Mouse (Mus musculus) right cerebral cortex, postnatal 25 days (tissue): Measurements from ENCODE around the gene Tbc1d9.
"Not testable (repeated sequence)": the region's sequence is repeated elsewhere in the genome, so short reads cannot be mapped to it uniquely, and the experiment has no call there.

Experiments
- DNase-seq: peaks from one replicate; pipeline ENCODE4 v3.0.0; 2022

Tbc1d9 gene

DNA sequence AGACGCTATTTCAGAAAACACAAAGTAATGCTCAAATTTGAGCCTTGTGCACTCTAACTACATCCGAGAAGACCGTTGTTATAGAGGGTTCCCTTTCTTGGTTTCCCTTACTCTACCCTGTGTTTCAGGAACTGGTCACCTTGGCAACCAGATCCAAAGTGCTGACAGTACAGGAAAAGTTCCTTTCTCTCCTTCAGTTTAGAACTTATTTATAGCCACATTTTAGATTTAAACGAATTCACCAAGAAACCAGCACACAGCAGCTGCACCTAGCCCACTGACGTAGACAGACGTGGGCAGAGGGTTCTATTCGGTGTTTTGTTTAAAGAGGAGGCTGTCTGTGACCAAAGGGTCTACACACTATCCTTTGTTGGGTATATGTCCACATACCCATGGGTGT lies 79.0 kb downstream of the Tbc1d9 start:
- peak; percentile 35 for DNase-seq

- DNase-seq = no peak
Measured at GRCm38 (mm10) chr8:83250858-83251257, 85.7 kb downstream of the Tbc1d9 start.

DNA sequence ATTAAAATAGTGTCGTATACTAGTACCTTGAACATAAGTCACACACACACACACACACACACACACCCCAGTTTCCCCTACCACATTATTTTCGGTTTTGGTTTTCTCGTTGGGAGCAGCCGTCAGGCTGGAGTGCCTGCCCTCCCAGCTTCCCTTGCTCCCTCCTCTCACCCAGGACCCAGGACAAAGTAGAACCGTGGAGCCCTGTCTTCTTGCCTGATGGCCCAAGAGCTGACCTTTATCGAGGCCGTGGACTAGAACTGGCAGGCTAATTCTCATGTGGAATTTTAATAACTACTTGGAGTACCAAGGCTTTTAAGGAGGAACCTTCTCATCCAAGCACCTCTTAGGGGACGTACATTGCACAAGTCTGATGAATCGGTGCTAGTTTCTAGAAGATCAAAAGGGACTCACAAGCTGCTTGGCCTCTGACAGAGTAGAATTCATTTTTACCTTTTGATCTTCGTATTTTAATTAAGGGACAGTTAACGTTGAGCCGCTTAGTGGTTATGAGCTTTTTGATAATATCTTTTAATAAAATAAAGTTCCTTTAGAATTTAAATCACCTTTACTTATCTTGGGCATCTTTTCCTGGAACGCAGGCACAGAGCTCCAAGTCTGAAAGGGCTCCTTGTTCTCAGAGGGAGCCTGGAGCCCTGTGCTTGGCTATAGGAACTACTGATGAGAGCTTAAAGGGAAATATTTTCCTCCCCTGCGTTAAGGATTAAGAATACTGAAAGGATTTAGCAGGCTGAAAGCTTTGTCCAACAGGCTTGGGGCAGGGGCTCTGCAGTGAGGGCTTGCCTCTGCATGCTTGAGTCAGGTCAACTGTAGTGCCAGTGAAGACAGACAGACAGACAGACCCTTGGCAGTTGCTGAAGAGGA lies 86.5 kb downstream of the Tbc1d9 start:
- DNase-seq = no peak

DNA sequence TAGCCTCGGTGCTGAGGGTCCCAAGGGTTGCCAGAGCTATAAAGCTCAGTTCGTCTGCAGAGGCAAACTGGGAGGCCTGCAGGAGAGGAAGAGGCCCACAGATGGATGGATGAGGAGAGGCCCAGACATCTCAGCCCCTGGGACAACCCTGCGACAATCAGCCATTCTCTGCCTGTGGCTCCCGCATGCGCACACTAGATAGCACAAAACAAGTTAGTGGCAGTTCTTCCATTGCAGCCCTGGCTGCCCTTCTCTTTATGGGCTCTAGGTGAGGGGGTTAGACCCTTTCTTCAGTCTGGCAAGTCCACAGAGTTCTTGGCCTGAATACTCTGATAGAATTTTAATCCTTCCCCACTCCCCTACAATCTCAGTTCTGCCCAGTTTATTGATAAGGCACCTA lies 87.6 kb downstream of the Tbc1d9 start:
- no peak for DNase-seq

- no peak for DNase-seq
Measured at GRCm38 (mm10) chr8:83257631-83258030, 92.5 kb downstream of the Tbc1d9 start.

GRCm38 (mm10) chr8:83260418-83261215 lies 95.5 kb downstream of the Tbc1d9 start:
- DNase-seq = peak; percentile 27

DNA sequence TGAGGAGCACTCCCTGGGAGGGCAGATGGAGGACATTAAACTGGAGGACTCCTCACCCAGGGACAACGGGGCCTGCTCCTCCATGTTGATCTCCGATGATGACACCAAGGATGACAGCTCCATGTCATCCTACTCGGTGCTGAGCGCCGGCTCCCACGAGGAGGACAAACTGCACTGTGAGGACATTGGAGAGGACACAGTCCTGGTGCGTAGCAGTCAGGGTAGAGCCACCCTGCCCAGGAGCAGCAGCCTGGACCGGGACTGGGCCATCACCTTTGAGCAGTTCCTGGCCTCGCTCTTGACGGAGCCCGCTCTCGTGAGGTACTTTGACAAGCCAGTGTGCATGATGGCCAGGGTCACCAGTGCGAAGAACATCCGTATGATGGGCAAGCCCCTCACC lies 106.0 kb downstream of the Tbc1d9 start:
- DNase-seq = no peak

DNA sequence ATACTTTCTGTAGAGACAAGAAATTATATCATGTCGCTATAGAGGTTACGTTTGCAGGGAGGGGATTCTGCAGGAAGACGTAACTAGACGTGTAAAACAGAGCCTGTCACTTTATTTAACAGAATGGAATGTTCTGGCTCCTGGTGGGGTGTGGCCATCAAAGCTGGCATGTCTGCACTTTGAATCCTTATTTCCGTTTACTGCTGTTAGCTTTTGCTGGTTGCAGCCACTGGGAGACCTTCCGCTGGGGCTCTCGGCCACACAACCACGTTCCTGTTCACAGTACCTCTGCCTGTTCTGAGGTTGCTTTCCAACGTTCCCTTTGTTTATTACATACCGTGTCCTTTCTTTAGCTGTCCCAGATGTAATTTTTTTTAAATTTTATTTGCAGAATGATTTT lies 107.3 kb downstream of the Tbc1d9 start:
- DNase-seq = no peak

- no peak for DNase-seq
Measured at GRCm38 (mm10) chr8:83274470-83274869, 109.3 kb downstream of the Tbc1d9 start.

DNA sequence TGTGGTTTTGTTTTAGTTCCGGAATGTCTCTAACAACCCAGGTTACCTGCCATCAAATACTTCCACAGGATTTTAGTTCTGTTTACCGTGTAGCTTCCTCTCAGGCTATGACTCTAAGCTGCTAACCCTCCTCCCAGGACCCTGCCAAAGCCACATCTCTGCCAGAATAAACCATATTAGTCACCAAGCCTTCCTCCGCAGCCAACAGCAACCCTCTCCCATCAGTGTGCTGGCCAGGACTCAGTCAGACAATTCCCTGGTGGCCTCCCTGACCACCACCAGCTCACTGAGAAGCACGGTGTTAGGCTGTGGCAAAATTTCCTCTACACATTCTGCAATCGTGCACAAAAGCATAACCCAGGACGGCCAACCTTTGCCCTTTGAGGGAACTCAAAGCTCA lies 113.3 kb downstream of the Tbc1d9 start:
- DNase-seq = no peak

GRCm38 (mm10) chr8:83285391-83285790 lies 120.2 kb downstream of the Tbc1d9 start:
- no peak for DNase-seq

DNA sequence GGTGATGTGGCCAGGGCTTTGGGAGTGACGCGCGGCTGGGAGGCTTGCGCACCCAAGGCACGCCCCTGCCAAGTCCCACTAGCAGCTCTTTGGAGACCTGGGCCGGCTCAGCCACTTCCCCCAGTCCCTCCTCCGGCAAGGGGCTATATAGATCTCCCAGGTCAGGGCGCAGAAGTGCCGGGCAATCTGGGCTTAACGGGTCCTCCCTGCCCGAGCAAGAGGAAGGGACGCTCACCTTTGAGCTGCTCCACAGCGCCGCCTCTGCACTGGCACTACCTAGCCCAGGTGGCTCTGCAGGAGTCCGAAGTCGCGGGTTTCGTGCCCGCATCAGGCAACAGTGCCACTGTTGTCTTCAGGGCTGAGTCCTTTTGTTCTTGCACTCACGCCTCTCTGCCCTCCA lies 125.0 kb downstream of the Tbc1d9 start, which contains the start of gene Ucp1:
Gene Ucp1 (plus strand): TSS at position 177 of the 400 bp plus-strand sequence.
- DNase-seq = no peak

DNA sequence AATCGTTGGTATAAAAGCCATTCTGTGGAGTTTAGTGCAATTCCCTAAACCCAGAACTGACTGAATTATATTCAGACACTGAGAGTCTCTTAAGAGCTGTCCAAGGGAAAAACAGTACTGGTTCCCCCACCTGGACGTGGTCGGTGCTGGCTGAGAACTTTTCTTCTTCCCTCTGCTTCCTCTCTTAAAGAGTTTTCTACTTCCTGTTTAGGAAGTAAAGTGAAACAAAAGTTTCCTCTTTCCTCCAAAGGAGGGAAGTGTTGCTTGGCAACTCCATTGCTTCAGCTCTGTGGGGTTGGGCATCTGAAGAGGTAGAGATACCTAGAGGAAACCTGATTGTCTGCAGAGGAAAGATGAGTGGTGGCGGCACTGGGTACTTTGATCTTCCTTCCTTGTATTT lies 132.2 kb downstream of the Tbc1d9 start:
- DNase-seq = no peak

GRCm38 (mm10) chr8:83300135-83300534 lies 135.0 kb downstream of the Tbc1d9 start:
- DNase-seq = no peak

- DNase-seq = no peak
Measured at GRCm38 (mm10) chr8:83304946-83305345, 139.8 kb downstream of the Tbc1d9 start.

DNA sequence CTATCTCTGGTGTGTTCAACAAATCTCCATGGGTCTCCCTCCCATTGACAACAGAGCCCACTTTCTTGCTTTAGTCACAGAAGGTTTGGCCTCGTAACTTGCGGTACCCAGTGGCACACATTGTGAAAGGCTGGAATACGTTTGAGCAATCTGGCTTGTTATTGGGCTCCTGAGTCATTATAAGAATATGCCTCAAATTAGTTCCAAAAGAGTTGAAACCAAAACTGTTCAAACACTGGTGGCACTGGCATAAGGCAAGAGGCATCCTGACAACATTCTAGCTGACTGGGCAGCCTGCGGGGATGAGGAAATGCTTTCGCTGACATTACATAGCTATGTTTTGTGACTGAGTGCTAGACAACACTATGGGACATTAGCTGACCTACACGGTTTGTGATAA lies 144.7 kb downstream of the Tbc1d9 start:
- no peak for DNase-seq

DNA sequence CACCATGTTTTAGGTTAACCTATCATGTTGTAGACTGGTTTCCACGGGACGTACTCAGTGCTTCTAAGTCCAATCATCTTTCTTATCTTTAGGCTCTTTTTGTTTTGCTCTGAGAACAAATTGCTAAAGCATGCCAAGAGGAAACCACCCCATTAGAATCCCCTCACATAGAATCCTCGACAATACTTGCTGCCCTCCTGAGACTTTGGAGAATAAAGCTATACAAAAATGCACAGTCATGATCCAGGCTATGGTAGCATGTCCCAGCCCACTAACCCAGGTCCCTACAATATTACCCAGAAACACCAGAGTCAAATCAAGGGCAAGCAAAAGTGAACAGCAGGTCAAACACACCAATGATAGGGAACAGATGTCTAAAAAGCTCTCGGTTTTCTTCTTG lies 149.9 kb downstream of the Tbc1d9 start:
- not testable (repeated sequence) for DNase-seq

- no peak for DNase-seq
Measured at GRCm38 (mm10) chr8:83315691-83316090, 150.5 kb downstream of the Tbc1d9 start.

- no peak for DNase-seq
Measured at GRCm38 (mm10) chr8:83320543-83320942, 155.4 kb downstream of the Tbc1d9 start.

DNA sequence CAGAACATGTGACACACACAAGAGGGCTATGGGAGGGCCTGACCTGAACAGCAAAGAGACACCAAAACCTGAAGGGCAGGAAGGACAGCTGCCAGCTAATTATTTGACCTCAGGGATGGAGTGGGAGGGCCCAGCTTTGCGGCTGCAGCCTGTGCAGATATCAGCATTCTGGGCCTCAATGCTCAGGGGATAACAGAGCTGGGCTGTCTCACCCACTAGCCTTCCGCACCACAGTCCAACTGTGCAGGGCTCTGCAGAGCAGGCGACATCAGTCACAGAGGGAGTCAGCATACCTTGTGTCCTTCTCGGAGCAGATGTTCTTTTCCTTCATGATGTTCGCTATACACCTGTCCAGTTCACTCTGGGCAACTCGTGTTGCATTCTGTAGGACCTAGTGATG lies 157.2 kb downstream of the Tbc1d9 start:
- DNase-seq = no peak
